ENCODE assay signal across 8 mouse cellular contexts in genomic region chr2:178691190-178691864, GRCm38 (mm10).
DNase-seq lines count a peak whose midpoint lies in the region; ATAC-seq lines count a peak whose summit lies in the region.

No protein-coding gene starts in this region.

- DNase-seq in heart, adult 9 months (ENCODE audit: low spot score in 2 of 2): peak; percentile 11 to 19
- peak; percentile 39 to 43 for DNase-seq in right cerebral cortex, postnatal 10 days (ENCODE audit: low spot score in 2 of 2)
- no peak for DNase-seq in right cerebral cortex, postnatal 4 days
- peak; percentile 27 for DNase-seq in thymus, postnatal 25 days
- DNase-seq in spleen, postnatal 36 days (ENCODE audit: low spot score in 2 of 2): no peak
- no peak for DNase-seq in spleen, postnatal 14 days (ENCODE audit: low spot score in 2 of 2)

- H3K4me3 ChIP-seq in heart, embryonic 12.5 days: no peak overlapping the region
- H3K4me3 ChIP-seq in limb, embryonic 13.5 days: no peak overlapping the region

- 65% methylated on average over 13 of the region's 13 CpGs for WGBS in heart, embryonic 12.5 days
- 60% methylated on average over 13 of the region's 13 CpGs for WGBS in limb, embryonic 13.5 days

- H3K9ac ChIP-seq in heart, embryonic 12.5 days: no peak overlapping the region
- no peak overlapping the region for H3K9ac ChIP-seq in limb, embryonic 13.5 days

- H3K4me2 ChIP-seq in heart, embryonic 12.5 days: no peak overlapping the region
- no peak overlapping the region for H3K4me2 ChIP-seq in limb, embryonic 13.5 days (replicated peaks)

- H3K36me3 ChIP-seq in heart, embryonic 12.5 days: no peaks in the 10 kb centered on the region
- no peaks in the 10 kb centered on the region for H3K36me3 ChIP-seq in limb, embryonic 13.5 days

- peaks cover 14% of the 10 kb centered on the region for H3K4me1 ChIP-seq in heart, embryonic 12.5 days (replicated peaks)
- H3K4me1 ChIP-seq in limb, embryonic 13.5 days: peaks cover 22% of the 10 kb centered on the region

- H3K27ac ChIP-seq in heart, embryonic 12.5 days (ENCODE audit: poor library complexity, severe bottlenecking): no peak overlapping the region
- H3K27ac ChIP-seq in limb, embryonic 13.5 days: peak overlapping the region; percentile 10; the same call in 1 of the 2 replicates

- no peaks in the 10 kb centered on the region for H3K27me3 ChIP-seq in heart, embryonic 12.5 days (replicated peaks)
- H3K27me3 ChIP-seq in limb, embryonic 13.5 days: no peaks in the 10 kb centered on the region

- no peak for ATAC-seq in heart, embryonic 12.5 days (ENCODE audit: insufficient number of reproducible peaks, low FRiP score)
- ATAC-seq in limb, embryonic 13.5 days (ENCODE audit: low FRiP score, low read depth): 0 out of 2 replicates have a peak, but pooled peaks have one; percentile 32

- H3K9me3 ChIP-seq in heart, embryonic 12.5 days (replicated peaks): no peaks in the 10 kb centered on the region
- H3K9me3 ChIP-seq in limb, embryonic 13.5 days: no peaks in the 10 kb centered on the region

Comparison
In these comparisons a context has a peak if more than half of its experiments do, and no peak if none do; other contexts are left out.
1. DNase-seq: peak in heart, adult 9 months (2 of 2), right cerebral cortex, postnatal 10 days (2 of 2) and thymus, postnatal 25 days (single experiment); none in right cerebral cortex, postnatal 4 days (single experiment), spleen, postnatal 36 days (0 of 2) and spleen, postnatal 14 days (0 of 2).